Mouse (Mus musculus) brain, embryonic 14.5 days (tissue): ENCODE measurements around the gene Bmp6.

Experiments
- CTCF ChIP-seq: fragments of 200-500 bp; IDR thresholded peaks from 2 replicates; pipeline ENCODE4 v1.5.1; 2012; ENCODE audit warnings: inconsistent platforms, mild to moderate bottlenecking, moderate library complexity, borderline replicate concordance; ENCODE audit not compliant: insufficient read depth, insufficient read length; ENCODE audit errors: extremely low read depth
- POLR2A ChIP-seq: fragments of 200-500 bp; IDR thresholded peaks from 2 replicates; pipeline ENCODE4 v1.6.1; 2012; ENCODE audit warnings: mild to moderate bottlenecking, inconsistent platforms, borderline replicate concordance; ENCODE audit not compliant: poor library complexity, insufficient read depth, insufficient read length, severe bottlenecking; ENCODE audit errors: extremely low read depth

DNA sequence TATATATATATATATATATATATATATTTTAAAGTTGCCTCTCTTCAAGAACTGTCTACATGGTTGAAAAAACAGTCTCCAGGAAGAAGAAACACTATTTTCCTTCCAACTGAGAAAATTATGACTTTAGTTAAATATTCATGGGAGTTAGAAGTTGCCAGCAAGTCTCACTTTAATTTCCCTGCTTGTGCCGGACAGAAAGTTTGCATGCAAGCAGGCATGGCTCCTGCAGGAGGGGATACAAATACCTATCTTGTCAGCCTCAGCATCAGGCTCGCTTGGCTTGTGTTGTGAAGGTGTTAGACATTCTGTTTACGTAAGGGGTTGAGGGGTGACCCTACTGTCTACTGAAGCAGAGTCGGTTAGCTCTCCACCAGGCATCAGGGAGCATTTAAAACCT, 17.8 kb downstream of the Bmp6 start:
- no peak for TF ChIP-seq CTCF
- no peak for TF ChIP-seq POLR2A
